Mouse (Mus musculus) macrophage (primary cell): ENCODE data around the gene Olfr829. TPM values are rescaled to one million over a fixed set of nuclear protein-coding genes. Genes with fewer than 3 reads are reported as not detected.
"Not testable (repeated sequence)": the region's sequence is repeated elsewhere in the genome, so short reads cannot be mapped to it uniquely, and the experiment has no call there.

Experiments used
- H3K27ac ChIP-seq: fragments of 350-480 bp; formaldehyde crosslinking; 2 replicates; pipeline ENCODE4 v1.9.0; 2021
- H3K36me3 ChIP-seq: fragments of 350-480 bp; formaldehyde crosslinking; 2 replicates; pipeline ENCODE4 v1.9.0; 2021; ENCODE audit errors: inconsistent target
- H3K4me3 ChIP-seq: fragments of 350-480 bp; formaldehyde crosslinking; 2 replicates; pipeline ENCODE4 v1.9.0; 2021; ENCODE audit errors: inconsistent target
- H3K79me2 ChIP-seq: fragments of 350-480 bp; formaldehyde crosslinking; 2 replicates; pipeline ENCODE4 v1.9.0; 2021; ENCODE audit errors: inconsistent target
- WGBS: methylation state at CpG from one replicate; pipeline ENCODE4 v1.1.7; 2026; ENCODE audit warnings: inconsistent platforms; ENCODE audit not compliant: missing documents; 5-methylcytosine and 5-hydroxymethylcytosine counted together
- polyA plus RNA-seq: library from polyadenylated mRNA; stranded (reverse); fragments of 250-400 nt; gene quantifications from 3 replicates; pipeline ENCODE4 v1.2.4, GENCODE M21; 2018; ENCODE audit warnings: inconsistent platforms
- total RNA-seq, 78 experiments: library from RNA; depleted of rRNA; stranded (reverse); fragments of 250-400 nt; gene quantifications; 1 replicate in 9 of 78; 2 replicates in 24 of 78; 3 replicates in 43 of 78; 4 replicates in 2 of 78; pipeline ENCODE4 v1.2.4; 2018; ENCODE audit warnings: inconsistent platforms in 56 of 78

Olfr829 gene
- not detected for total RNA-seq (2018; cell fraction: chromatin; rRNA removed)
- total RNA-seq (2018; cell fraction: cytosol; rRNA removed): not detected
- not detected for total RNA-seq (2018; cell fraction: nucleus; rRNA removed)
- not detected in 3 replicates for polyA plus RNA-seq

GRCm38 (mm10) chr9:18854633-18855032, at the start of gene Olfr829:
Gene Olfr829, plus strand, starts transcription at chr9:18854933.
- no peaks in the 10 kb centered on the region for H3K36me3 ChIP-seq
- H3K27ac ChIP-seq: no peak within 1 kb of the TSS
- 50% methylated on average over 1 of the region's 1 CpGs for WGBS
- H3K79me2 ChIP-seq: no peaks in the 10 kb centered on the region
- no peak within 1 kb of the TSS for H3K4me3 ChIP-seq

GRCm38 (mm10) chr9:18819426-18819825, 35.3 kb upstream of the Olfr829 start, which contains the start of gene Olfr828:
Gene Olfr828, minus strand, starts transcription at chr9:18819526.
- H3K36me3 ChIP-seq: no peaks in the 10 kb centered on the region
- H3K79me2 ChIP-seq: no peaks in the 10 kb centered on the region
- no peak within 1 kb of the TSS for H3K4me3 ChIP-seq
- no peak within 1 kb of the TSS for H3K27ac ChIP-seq

GRCm38 (mm10) chr9:18874393-18874792, 19.7 kb downstream of the Olfr829 start, which contains the start of gene Olfr830:
Gene Olfr830, plus strand, starts transcription at chr9:18874693.
- no peak within 1 kb of the TSS for H3K27ac ChIP-seq
- H3K4me3 ChIP-seq: no peak within 1 kb of the TSS
- no peaks in the 10 kb centered on the region for H3K36me3 ChIP-seq
- no peaks in the 10 kb centered on the region for H3K79me2 ChIP-seq

- WGBS: 85% methylated on average over 2 of the region's 2 CpGs
- H3K27ac ChIP-seq, H3K79me2 ChIP-seq, H3K4me3 ChIP-seq, H3K36me3 ChIP-seq: not testable (repeated sequence)
Observed at GRCm38 (mm10) chr9:18907699-18908098, 53.0 kb downstream of the Olfr829 start.

Other genes starting within 250 kb of the Olfr829 start
- gene Muc16, start 180.4 kb upstream of the Olfr829 start, polyA plus RNA-seq: not detected in 3 replicates
- gene Olfr24, start 90.9 kb upstream of the Olfr829 start, polyA plus RNA-seq: not detected in 3 replicates
- not detected in 3 replicates for gene Olfr828, start 35.4 kb upstream of the Olfr829 start, polyA plus RNA-seq
- gene Olfr830, start 19.8 kb downstream of the Olfr829 start, polyA plus RNA-seq: not detected in 3 replicates
- not detected in 3 replicates for gene Olfr832, start 82.2 kb downstream of the Olfr829 start, polyA plus RNA-seq
- not detected in 3 replicates for gene Olfr834, start 133.1 kb downstream of the Olfr829 start, polyA plus RNA-seq
- gene Olfr835, start 177.8 kb downstream of the Olfr829 start, polyA plus RNA-seq: not detected in 3 replicates